Mouse (Mus musculus) regulatory T cell (primary cell): ENCODE data around the gene Tsnax.

Source experiments
- in situ Hi-C: fragments of 300-600 bp; cut with MboI, MseI; formaldehyde crosslinking; loops from one replicate; pipeline ENCODE4 v1.15.1; 2025; ENCODE audit warnings: high pct_unique_total_duplicates

Tsnax gene

GRCm38 (mm10) chr8:125012695-125013627, at the start of gene Tsnax:
Gene Tsnax (plus strand): TSS chr8:125012997.
- in situ Hi-C loops: no loop called here

GRCm38 (mm10) chr8:124963246-124963645, 49.6 kb upstream of the Tsnax start:
- in situ Hi-C loops: no loop called here

- in situ Hi-C loops: no loop called here
These were observed 47.8 kb upstream of the Tsnax start for GRCm38 (mm10) chr8:124964966-124965365.

GRCm38 (mm10) chr8:124970312-124970933, 42.4 kb upstream of the Tsnax start:
- in situ Hi-C loops: no loop called here

- in situ Hi-C loops: no loop called here
These were observed 39.6 kb upstream of the Tsnax start for GRCm38 (mm10) chr8:124973221-124973620.

- in situ Hi-C loops: no loop called here
These were observed 38.5 kb upstream of the Tsnax start for GRCm38 (mm10) chr8:124974254-124974653.

GRCm38 (mm10) chr8:124976211-124976610, 36.6 kb upstream of the Tsnax start:
- in situ Hi-C loops: no loop called here

GRCm38 (mm10) chr8:124978026-124978425, 34.8 kb upstream of the Tsnax start:
- in situ Hi-C loops: no loop called here

- in situ Hi-C loops: loop anchor here (10.0 kb wide), 1 partner anchor 1675 kb away; no protein-coding TSS in a partner anchor
These were observed 32.8 kb upstream of the Tsnax start for GRCm38 (mm10) chr8:124980036-124980435.

GRCm38 (mm10) chr8:124980828-124981227, 32.0 kb upstream of the Tsnax start:
- in situ Hi-C loops: loop anchor here (10.0 kb wide), 1 partner anchor 1676 kb away; no protein-coding TSS in a partner anchor

GRCm38 (mm10) chr8:124990923-124991667, 21.7 kb upstream of the Tsnax start:
- in situ Hi-C loops: no loop called here

GRCm38 (mm10) chr8:124991668-124991926, 21.2 kb upstream of the Tsnax start:
- in situ Hi-C loops: no loop called here

GRCm38 (mm10) chr8:124995776-124996175, 17.0 kb upstream of the Tsnax start:
- in situ Hi-C loops: no loop called here

GRCm38 (mm10) chr8:125024085-125024484, 11.3 kb downstream of the Tsnax start:
- in situ Hi-C loops: no loop called here

- in situ Hi-C loops: no loop called here
These were observed 14.4 kb downstream of the Tsnax start for GRCm38 (mm10) chr8:125027211-125027610.

GRCm38 (mm10) chr8:125028841-125029240, 16.0 kb downstream of the Tsnax start:
- in situ Hi-C loops: no loop called here

- in situ Hi-C loops: no loop called here
These were observed 18.5 kb downstream of the Tsnax start for GRCm38 (mm10) chr8:125031276-125031675.

GRCm38 (mm10) chr8:125034669-125035068, 21.9 kb downstream of the Tsnax start:
- in situ Hi-C loops: loop anchor here (5.0 kb wide), 1 partner anchor 82 kb away; no protein-coding TSS in a partner anchor

GRCm38 (mm10) chr8:125037081-125037480, 24.3 kb downstream of the Tsnax start:
- in situ Hi-C loops: loop anchor here (5.0 kb wide), 1 partner anchor 85 kb away; no protein-coding TSS in a partner anchor

- in situ Hi-C loops: loop anchor here (5.0 kb wide), 1 partner anchor 86 kb away; no protein-coding TSS in a partner anchor
These were observed 25.9 kb downstream of the Tsnax start for GRCm38 (mm10) chr8:125038731-125039130.

GRCm38 (mm10) chr8:125040587-125041375, 28.0 kb downstream of the Tsnax start:
- in situ Hi-C loops: no loop called here
